Mouse (Mus musculus) neural tube, embryonic 14.5 days (tissue): ENCODE results near the gene Ern2. TPM values are rescaled to one million over a fixed set of nuclear protein-coding genes. Genes with fewer than 3 reads are reported as not detected.

ENCODE experiments used
- ATAC-seq: fragments of 200-750 bp; cut with Nextera tagmentation; 2 replicates; pipeline ENCODE4 v1.8.0; 2017; ENCODE audit warnings: low read depth, mild to moderate bottlenecking, moderate TSS enrichment, moderate library complexity
- H3K27ac ChIP-seq: fragments of 300-500 bp; sonication (generic); 2 replicates; pipeline ENCODE4 v1.5.1; 2014; ENCODE audit warnings: low read depth, mild to moderate bottlenecking, control low read depth, low read length, moderate library complexity, mixed read lengths
- H3K27me3 ChIP-seq: fragments of 300-500 bp; sonication (generic); 2 replicates; pipeline ENCODE4 v1.6.1; 2014; ENCODE audit warnings: low read length; ENCODE audit not compliant: control insufficient read depth, insufficient read depth
- H3K36me3 ChIP-seq: fragments of 300-500 bp; sonication (generic); 2 replicates; pipeline ENCODE4 v1.6.1; 2014; ENCODE audit warnings: low read length, mixed read lengths; ENCODE audit not compliant: control insufficient read depth, insufficient read depth
- H3K4me1 ChIP-seq: fragments of 300-500 bp; sonication (generic); 2 replicates; pipeline ENCODE4 v1.6.1; 2014; ENCODE audit warnings: low read length; ENCODE audit not compliant: control insufficient read depth, insufficient read depth
- H3K4me2 ChIP-seq: fragments of 300-500 bp; sonication (generic); 2 replicates; pipeline ENCODE4 v1.6.1; 2014; ENCODE audit warnings: mild to moderate bottlenecking, low read depth, low read length, control low read depth
- H3K4me3 ChIP-seq: fragments of 300-500 bp; sonication (generic); 2 replicates; pipeline ENCODE4 v1.5.1; 2014; ENCODE audit warnings: low read depth, low read length, control low read depth, mixed read lengths
- H3K9ac ChIP-seq: fragments of 300-500 bp; sonication (generic); replicated peaks from 2 replicates; pipeline ENCODE4 v1.6.1; 2014; ENCODE audit warnings: low read depth, mild to moderate bottlenecking, control low read depth, low read length, mixed read lengths
- H3K9me3 ChIP-seq: fragments of 300-500 bp; sonication (generic); 2 replicates; pipeline ENCODE4 v1.6.1; 2016; ENCODE audit warnings: low read length; ENCODE audit not compliant: control insufficient read depth
- WGBS: fragments of 180-500 bp; shearing (Covaris S2); extraction: QIAGEN DNeasy Blood & Tissue Kit; methylation state at CpG from one replicate; pipeline ENCODE4 v1.1.7; 2014; 5-methylcytosine and 5-hydroxymethylcytosine counted together
- polyA plus RNA-seq: library from polyadenylated mRNA; unstranded; fragments of >200 nt; fragmentation: Nextera tagmentation; extraction: Ambion mirVana; gene quantifications from 2 replicates; pipeline ENCODE4 v1.2.1, GENCODE M21; 2014

Ern2 gene
- polyA plus RNA-seq: 0.81 and 2.2 TPM in 2 replicates

GRCm38 (mm10) chr7:122186043-122186442, at the start of gene Ern2:
TSS of gene Ern2 (minus strand) at chr7:122186207.
- H3K9ac ChIP-seq: no peak within 1 kb of the TSS
- peak within 1 kb of the TSS; percentile 30; the same call in 1 of the 2 replicates for H3K4me2 ChIP-seq
- no peaks in the 10 kb centered on the region for H3K36me3 ChIP-seq
- 21% methylated on average over 14 of the region's 17 CpGs for WGBS
- no peaks in the 10 kb centered on the region for H3K27me3 ChIP-seq
- H3K9me3 ChIP-seq: no peaks in the 10 kb centered on the region
- ATAC-seq: no peak
- no peaks in the 10 kb centered on the region for H3K4me1 ChIP-seq
- H3K27ac ChIP-seq: no peak within 1 kb of the TSS
- no peak within 1 kb of the TSS for H3K4me3 ChIP-seq

DNA sequence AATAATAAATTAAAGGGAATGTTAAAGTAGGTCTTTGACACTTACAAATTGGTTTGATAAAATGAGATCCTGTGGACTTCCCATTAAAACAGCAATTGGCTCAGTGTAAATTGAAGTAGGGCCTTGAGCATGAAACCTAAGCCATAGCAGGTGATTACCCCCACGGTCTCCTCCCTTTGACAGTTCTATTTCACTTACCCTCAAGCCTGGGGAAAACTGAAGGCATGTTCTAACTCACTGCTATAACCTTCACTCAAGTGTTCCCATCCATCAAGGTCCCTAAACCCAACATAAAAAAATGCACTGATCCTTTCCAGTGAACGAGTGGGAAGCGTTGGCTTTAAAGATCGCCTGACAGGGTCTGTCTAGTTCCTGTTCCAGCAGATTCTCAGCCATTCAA, 44.9 kb upstream of the Ern2 start:
- no peaks in the 10 kb centered on the region for H3K27me3 ChIP-seq
- H3K9me3 ChIP-seq: no peaks in the 10 kb centered on the region
- no peak overlapping the region for H3K4me2 ChIP-seq
- 76% methylated on average over 4 of the region's 4 CpGs for WGBS
- no peak overlapping the region for H3K9ac ChIP-seq
- H3K4me3 ChIP-seq: no peak overlapping the region
- H3K27ac ChIP-seq: no peak overlapping the region
- H3K4me1 ChIP-seq: no peaks in the 10 kb centered on the region
- no peaks in the 10 kb centered on the region for H3K36me3 ChIP-seq
- ATAC-seq: no peak

DNA sequence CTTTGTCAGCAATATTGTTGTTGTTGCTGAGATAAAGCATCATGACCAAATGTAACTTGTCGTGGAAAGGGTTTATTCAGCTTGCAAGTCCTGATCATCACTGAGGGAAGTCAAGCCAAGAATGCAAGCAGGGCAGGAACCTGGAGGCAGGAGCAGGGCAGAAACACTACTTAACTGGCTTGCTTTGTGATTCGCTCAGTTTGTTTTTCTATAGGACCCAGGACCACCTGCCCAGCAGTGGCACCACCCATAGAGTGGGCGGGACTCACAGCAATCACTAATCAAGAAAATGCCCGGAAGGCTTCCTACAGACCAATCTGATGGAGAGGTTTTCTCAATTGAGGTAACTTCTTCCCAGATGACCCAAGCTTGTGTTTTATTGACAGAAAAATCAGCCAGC, 43.9 kb upstream of the Ern2 start:
- no peak overlapping the region for H3K4me2 ChIP-seq
- H3K27me3 ChIP-seq: no peaks in the 10 kb centered on the region
- H3K4me3 ChIP-seq: no peak overlapping the region
- no peaks in the 10 kb centered on the region for H3K36me3 ChIP-seq
- WGBS: 76% methylated on average over 4 of the region's 4 CpGs
- no peak overlapping the region for H3K9ac ChIP-seq
- H3K27ac ChIP-seq: no peak overlapping the region
- ATAC-seq: no peak
- no peaks in the 10 kb centered on the region for H3K9me3 ChIP-seq
- no peaks in the 10 kb centered on the region for H3K4me1 ChIP-seq

DNA sequence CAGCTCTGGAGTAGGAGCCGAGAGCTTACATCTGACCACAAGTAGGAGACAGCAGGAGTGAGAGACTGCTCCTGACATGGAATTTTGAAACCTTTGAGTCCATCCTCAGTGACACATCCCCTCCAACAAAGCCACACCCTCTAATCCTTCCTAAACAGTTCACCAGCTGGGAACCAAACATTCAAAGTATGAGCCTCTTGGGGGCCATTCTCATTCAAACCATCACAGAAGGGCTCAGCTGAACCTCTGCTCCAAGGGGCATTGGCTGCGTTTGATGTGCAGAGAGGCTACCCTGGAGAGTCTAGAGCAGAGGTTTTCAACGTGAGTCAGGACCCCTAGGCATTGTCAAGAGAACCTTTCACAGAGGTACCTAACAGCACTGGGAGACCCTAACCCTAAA, 43.3 kb upstream of the Ern2 start:
- Histone ChIP-seq H3K9me3 (no peaks in the 10 kb centered on the region), H3K27ac (no peak overlapping the region), H3K4me2 (no peak overlapping the region), H3K9ac (no peak overlapping the region), H3K4me3 (no peak overlapping the region), H3K4me1 (no peaks in the 10 kb centered on the region), H3K36me3 (no peaks in the 10 kb centered on the region), H3K27me3 (no peaks in the 10 kb centered on the region)
- no peak for ATAC-seq
- 44% methylated on average over 3 of the region's 3 CpGs for WGBS

DNA sequence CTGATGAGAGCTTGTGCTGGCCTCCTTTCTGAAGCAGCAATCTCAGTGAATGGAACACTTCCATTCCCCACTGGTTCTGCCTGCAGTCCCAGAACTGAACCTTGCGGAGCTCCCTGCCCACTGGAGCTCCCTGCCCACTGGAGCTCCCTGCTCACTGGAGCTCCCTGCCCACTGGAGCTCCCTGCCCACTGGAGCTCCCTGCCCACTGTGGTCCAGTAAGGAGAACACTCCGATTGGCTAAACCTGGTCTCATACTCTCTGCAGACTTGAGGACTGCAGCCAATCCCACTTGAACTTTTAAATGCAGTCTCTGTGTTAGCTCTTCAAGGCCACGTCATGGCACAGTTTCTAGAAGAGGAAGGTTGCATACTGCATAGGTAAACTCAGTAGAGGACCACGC, 40.7 kb upstream of the Ern2 start:
- H3K27me3 ChIP-seq: no peaks in the 10 kb centered on the region
- no peak overlapping the region for H3K27ac ChIP-seq
- WGBS: 92% methylated on average over 4 of the region's 4 CpGs
- no peak overlapping the region for H3K4me3 ChIP-seq
- H3K9me3 ChIP-seq: no peaks in the 10 kb centered on the region
- H3K4me2 ChIP-seq: no peak overlapping the region
- H3K36me3 ChIP-seq: no peaks in the 10 kb centered on the region
- no peaks in the 10 kb centered on the region for H3K4me1 ChIP-seq
- no peak overlapping the region for H3K9ac ChIP-seq
- ATAC-seq: no peak

DNA sequence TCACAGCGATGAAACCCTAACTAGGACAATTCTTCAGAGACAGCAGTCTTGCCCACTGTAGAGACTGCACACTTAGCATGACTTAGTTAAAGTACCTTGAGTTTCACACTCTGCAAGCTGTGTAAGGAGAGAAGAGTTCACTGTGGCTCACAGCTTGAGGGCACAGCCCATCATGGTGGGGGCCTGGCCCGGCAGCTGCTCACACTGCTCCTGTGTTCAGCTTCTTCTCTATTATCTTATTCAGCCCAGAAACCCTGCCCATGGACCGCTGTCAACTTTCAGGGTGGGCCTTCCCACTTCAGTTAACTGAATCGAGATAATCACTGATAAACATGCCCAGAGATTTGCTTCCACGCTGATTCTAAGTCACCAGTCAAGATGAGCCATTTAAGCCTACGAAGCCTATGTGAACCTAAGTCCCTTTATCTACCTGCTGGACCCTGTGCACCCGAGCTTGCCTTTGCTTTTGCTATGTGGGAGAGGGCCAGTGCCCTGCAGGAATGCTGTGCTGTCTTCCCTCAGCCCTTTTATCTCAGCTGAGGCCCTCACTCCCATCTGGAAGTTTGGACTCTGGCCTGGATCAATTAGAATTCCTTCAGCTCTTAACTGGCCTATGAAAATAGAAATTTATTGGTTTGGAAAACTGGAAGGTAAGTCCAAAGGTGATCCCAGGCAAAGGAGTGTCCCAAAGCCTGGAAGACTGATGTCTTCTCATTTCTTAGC, 40.2 kb upstream of the Ern2 start:
- Histone ChIP-seq H3K27ac (no peak overlapping the region), H3K4me2 (no peak overlapping the region), H3K36me3 (no peaks in the 10 kb centered on the region), H3K4me1 (no peaks in the 10 kb centered on the region), H3K27me3 (no peaks in the 10 kb centered on the region), H3K4me3 (no peak overlapping the region), H3K9ac (no peak overlapping the region), H3K9me3 (no peaks in the 10 kb centered on the region)
- WGBS: 80% methylated on average over 7 of the region's 7 CpGs
- no peak for ATAC-seq

- no peak within 1 kb of the TSS for H3K9ac ChIP-seq
- WGBS: 33% methylated on average over 20 of the region's 20 CpGs
Observed at GRCm38 (mm10) chr7:122219315-122219801, 33.4 kb upstream of the Ern2 start, which contains the start of gene Chp2. TSS of gene Chp2 (plus strand) at chr7:122219496.

DNA sequence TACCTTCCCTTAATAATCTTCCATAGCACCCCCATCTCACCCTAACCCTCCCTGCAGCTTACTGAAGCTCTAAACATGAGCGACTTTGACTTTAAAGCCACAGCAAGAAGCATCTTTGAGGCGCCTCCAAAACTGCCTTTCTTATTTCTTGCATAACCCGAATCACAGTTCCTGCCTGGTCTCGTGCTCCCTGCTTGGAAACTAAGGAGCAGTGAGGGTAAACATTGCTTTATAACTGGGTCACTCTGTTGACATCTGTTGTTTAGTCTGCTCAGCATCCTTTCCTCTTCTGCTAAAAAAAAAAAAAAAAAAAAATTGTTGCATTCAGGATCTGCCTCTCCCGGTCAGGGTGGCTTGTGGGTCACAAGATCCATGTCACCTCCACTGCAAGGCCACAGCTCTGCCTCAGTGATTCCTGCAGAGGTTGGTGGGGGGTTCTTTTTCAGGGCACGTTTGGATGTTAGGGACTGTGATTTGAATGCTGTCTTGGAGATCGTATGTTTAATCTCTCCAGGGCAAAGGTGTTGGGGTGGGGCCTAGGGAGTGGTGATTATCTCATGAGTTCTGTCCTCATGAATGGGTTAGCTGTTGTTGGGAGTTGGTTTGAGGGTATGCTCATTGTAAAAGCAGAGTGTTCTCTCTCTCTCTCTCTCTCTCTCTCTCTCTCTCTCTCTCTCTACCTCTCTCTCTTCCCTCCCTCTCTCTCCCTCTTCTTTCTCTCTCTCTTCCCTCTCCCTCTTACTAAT, 22.4 kb upstream of the Ern2 start:
- no peak overlapping the region for H3K9ac ChIP-seq
- WGBS: 63% methylated on average over 7 of the region's 7 CpGs

More at GRCm38 (mm10) chr7:122219315-122219801, 33.4 kb upstream of the Ern2 start, which contains the start of gene Chp2:
- H3K9me3 ChIP-seq: no peaks in the 10 kb centered on the region
- peak within 1 kb of the TSS; percentile 22; the same call in 1 of the 2 replicates for H3K4me2 ChIP-seq
- no peaks in the 10 kb centered on the region for H3K27me3 ChIP-seq
- no peaks in the 10 kb centered on the region for H3K4me1 ChIP-seq
- no peaks in the 10 kb centered on the region for H3K36me3 ChIP-seq
- H3K4me3 ChIP-seq: no peak within 1 kb of the TSS
- ATAC-seq: peak; percentile 46; the same call in 1 of the 2 replicates
- no peak within 1 kb of the TSS for H3K27ac ChIP-seq

DNA sequence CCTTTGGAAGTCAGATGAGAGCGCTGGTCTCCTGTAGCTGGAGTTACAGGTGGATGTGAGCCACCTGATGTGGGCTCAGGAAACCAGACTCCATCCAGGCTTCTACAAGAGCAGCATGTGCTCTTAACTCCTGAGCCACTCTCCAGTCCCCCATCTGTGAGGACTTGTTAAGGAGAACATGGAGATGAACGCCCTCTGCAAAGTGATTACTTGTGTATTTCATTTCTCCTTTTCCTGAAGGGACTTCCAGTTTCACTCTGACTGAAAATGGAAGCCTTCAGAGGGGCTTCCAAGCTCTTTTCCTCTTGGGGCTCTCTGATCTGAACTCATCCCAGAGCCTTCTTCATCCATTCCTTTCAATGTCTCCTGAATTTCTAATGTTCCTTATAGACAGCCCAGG, 20.1 kb upstream of the Ern2 start:
- Histone ChIP-seq H3K27me3 (no peaks in the 10 kb centered on the region), H3K4me1 (no peaks in the 10 kb centered on the region), H3K9ac (no peak overlapping the region), H3K9me3 (no peaks in the 10 kb centered on the region), H3K36me3 (no peaks in the 10 kb centered on the region), H3K4me2 (no peak overlapping the region), H3K27ac (no peak overlapping the region), H3K4me3 (no peak overlapping the region)
- no peak for ATAC-seq
- 71% methylated on average over 2 of the region's 2 CpGs for WGBS

More for the DNA sequence above, 22.4 kb upstream of the Ern2 start:
- H3K27me3 ChIP-seq: no peaks in the 10 kb centered on the region
- no peaks in the 10 kb centered on the region for H3K36me3 ChIP-seq
- H3K27ac ChIP-seq: no peak overlapping the region
- no peaks in the 10 kb centered on the region for H3K9me3 ChIP-seq
- no peak overlapping the region for H3K4me2 ChIP-seq
- H3K4me1 ChIP-seq: no peaks in the 10 kb centered on the region
- no peak for ATAC-seq
- H3K4me3 ChIP-seq: no peak overlapping the region
